Mouse (Mus musculus): ENCODE measurements around the gene Hagh.

Hagh gene

DNA sequence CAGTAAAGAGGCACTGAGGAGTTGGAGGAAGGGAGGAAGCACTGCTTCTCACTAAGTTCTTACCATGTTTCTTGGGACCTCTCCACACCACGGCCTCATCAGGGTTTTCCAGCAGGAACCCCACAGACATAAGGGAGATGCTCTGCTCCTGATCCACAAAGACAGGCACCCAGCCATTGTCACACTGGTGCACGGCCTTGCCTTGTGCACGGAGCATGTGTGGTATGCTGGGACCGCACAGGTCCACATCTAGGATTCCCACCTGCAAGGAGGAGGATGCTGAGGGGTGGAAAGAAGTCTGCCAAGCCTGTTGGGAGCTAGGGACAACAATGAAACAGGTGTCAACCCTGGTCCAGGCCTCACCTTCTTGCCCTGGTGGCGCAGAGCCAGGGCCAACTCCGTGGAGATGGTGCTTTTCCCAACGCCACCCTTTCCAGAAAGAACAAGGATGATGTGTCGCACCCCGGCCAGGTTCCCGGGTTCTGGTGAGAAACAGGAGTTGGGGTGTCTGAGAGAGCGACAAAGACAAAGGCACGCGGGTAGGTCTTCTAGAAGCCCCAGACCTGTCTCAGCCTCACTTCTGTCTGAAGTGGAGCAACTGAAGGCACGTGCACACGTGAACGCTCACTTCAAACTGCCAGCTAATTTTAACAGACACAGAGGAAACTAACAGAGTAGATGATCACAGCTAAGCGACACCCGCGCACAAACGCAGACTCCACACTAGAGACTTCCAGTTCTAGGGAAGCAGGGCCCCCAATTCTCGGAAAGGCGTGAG, 45.6 kb downstream of the Hagh start:
- DNase-seq (ENCODE audit: extremely low spot score, low spot score), result no peak

DNA sequence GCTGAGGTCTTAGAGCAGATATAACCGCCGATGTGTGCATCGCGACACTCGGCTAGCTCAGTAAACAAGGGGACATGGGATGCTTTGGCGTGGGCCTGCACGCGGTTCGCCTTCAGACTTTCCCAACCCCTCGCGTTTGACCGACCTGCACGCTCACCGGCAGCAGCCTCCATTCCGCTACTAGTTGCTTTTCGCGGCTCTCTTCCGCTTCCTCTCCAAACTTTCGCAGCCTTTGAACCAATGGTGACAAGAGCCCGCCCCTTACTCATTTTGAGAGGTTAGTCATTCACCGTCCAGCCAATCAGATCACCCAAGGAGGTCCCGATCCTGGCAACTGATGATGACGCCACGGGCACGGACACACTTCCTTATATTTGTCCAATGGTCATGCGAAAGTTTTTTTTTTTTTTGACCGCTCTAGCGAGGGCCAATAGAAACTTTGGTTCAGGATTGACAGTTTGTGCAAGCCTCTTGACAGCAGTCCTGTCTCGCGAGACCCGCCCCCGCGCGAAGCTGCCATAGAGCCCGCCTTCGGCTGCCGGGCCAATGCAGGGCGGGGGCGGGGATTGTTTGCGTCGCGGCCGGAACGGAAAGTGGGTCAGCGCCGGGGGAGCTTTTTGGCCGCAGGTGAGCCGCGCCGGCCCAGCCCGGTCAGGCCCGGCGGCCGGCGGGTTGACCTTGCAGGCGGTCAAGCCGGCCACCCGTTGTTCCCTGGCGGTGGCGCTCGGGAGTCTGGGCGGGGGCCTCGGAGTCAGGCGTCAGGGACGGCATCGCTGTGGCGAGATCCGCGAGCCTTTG, 46.4 kb downstream of the Hagh start, which contains the start of the genes Nubp2 and Spsb3:
Nubp2 (minus strand) TSS at position 216 of the 798 bp plus-strand sequence.
Spsb3 (plus strand) TSS at position 510 of the 798 bp plus-strand sequence.
- DNase-seq (ENCODE audit: extremely low spot score, low spot score), result peak; percentile 96

DNA sequence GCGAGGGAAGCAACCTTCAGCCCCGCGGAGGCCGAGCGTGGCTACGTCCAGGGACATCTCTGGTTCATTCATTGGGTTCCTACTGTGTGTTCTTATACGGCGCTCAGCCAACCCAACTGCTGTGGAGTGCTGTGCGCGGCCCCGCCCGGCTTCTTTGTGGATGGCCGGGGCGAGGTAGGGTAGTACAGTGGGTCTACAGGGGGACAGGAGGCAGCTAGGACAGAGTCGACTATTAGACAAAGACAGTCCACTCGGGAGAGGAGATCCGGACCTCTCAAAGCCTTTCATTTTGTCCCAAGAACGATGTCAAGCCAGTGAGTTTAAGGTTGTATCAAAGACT, 47.0 kb downstream of the Hagh start:
- DNase-seq (ENCODE audit: extremely low spot score, low spot score), result no peak

DNA sequence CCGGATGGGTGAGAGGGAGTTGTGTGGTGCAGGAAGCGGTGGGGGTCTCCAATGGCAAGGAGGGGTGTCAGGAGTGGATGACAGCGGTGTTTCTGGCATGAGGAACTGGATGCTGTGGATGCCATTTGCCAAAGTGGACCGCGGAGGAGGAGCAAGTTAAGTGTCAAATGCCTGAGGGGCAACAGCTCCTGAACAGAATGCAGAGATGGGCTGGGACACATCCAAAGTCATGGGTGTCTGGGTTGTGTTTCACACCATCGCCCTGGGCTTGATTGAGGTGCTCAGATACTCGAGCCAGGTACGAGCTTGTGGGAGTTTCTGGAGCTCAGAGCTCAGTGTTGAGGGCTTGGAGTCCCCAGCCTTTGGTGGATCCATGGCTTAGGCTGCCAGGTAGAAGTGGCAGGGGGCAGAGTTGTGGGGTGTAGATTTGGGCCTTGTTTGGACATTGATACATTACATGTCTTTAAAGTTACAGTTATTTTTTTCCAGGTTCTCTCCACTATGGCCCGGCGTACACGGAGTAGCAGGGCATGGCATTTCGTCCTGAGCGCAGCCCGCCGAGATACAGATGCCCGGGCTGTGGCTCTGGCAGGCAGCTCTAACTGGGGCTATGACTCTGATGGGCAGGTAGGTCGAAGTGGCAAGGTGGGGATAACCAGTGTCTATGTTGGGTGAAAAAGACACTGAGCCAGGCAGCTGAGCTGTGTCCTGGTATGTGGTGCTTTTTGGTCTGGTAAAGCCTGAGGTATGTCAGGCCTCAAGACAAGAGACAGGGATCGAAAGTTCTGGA, 47.5 kb downstream of the Hagh start:
- DNase-seq (ENCODE audit: extremely low spot score, low spot score), result no peak

DNA sequence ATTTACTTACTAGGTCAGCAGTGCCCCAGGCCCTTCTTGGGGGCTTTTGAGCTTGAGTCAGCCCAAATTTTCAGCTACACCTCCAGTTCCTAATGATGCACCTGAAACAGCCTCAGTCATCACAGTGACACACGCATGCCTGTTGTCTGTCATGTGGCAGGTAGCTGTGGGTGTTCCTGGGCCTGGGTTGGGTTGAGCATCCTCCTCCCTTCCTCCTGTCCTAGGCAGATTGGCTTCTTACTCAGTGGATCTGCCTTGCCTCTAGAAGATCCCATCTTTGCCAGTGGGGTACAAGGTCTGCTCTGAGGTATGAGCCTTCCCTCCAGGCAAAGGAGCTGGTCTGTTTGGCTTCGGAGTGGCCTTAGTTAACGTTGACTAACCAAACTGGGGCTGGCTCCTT, 48.9 kb downstream of the Hagh start:
- no peak for DNase-seq (ENCODE audit: extremely low spot score, low spot score)

DNA sequence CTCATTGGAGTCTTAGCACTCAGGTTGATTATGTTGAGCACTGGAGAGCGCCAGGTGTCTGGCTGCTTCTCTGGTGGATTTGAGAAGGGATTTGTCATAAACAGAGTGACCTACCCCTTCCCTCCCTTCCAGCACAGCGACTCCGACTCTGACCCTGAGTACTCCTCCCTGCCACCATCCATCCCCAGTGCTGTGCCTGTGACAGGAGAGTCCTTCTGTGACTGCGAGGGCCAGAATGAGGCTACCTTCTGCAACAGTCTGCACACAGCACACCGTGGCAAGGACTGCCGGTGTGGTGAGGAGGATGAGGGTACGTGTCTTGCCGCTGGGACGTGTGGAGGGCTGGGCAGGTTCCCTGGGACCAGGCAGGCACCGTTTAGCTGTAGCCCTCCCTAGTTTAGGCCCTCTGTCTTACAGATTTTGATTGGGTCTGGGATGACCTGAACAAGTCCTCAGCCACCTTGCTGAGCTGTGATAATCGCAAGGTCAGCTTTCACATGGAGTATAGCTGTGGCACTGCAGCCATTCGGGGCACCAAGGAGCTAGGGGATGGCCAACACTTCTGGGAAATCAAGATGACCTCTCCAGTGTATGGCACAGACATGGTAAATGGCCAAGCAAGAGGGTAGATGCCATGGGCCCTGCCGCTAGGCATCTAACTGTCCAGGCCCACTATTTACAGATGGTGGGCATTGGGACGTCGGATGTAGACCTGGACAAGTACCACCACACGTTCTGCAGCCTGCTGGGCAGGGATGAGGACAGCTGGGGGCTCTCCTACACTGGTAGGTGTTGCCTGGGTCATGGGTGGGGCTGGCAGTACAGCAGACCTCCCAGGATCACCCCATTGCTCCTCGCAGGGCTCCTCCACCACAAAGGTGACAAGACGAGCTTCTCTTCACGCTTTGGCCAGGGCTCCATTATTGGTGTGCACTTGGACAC, 50.5 kb downstream of the Hagh start:
- DNase-seq (ENCODE audit: extremely low spot score, low spot score), result no peak

DNA sequence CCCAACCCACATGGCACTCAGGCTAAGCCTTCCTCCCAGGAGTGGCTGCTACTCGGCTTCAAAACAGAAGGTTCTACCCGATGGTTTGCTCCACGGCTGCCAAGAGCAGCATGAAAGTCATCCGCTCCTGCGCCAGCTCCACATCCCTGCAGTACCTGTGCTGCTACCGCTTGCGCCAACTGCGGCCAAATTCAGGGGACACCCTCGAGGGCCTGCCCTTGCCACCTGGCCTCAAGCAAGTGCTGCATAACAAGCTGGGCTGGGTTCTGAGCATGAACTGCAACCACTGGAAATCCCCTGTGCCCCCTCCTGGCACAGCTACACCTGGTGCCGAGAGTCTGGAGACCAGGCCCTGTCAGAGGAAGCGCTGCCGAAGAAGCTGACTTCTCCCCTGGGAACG, 51.4 kb downstream of the Hagh start:
- DNase-seq (ENCODE audit: extremely low spot score, low spot score), result no peak

DNA sequence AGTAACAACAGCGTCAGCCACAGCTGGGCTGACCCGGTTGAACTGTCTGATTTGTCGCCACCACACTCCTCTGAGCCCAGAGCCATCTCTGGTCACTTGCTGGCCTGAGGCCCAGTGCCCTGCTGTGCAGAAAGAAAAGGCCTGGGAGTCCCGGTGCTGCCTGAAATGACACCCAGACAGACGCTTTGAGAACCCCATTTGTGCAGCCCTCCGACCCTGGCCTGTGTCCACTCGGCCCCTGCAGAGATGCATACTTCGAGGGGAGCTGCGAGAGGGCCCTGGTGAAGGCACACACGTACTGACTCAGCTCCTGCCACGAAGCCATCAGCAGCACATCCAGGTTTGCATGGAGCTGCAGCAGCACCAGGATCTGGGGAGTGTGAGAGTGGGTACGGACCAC, 52.8 kb downstream of the Hagh start:
- DNase-seq (ENCODE audit: extremely low spot score, low spot score), result no peak

DNA sequence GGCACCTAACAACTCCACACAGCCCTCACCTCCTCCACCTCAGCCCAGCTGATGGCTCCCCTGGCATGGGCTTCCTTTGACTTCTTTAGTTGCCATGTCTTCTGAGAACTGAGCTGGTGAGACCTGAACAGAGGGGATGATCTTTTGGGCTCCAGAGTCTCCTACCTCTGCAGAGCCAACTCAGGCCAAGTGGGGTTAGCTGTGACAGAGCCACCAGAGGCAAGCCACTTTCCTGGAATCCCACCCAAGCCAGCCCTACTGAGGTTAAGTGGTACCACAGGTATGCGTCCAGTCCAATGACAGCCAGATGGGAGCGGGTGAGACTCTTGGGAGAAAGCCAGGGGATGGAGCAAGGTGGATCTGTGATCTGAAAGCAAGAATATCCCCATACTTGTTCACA, 53.3 kb downstream of the Hagh start:
- DNase-seq (ENCODE audit: extremely low spot score, low spot score), result no peak

DNA sequence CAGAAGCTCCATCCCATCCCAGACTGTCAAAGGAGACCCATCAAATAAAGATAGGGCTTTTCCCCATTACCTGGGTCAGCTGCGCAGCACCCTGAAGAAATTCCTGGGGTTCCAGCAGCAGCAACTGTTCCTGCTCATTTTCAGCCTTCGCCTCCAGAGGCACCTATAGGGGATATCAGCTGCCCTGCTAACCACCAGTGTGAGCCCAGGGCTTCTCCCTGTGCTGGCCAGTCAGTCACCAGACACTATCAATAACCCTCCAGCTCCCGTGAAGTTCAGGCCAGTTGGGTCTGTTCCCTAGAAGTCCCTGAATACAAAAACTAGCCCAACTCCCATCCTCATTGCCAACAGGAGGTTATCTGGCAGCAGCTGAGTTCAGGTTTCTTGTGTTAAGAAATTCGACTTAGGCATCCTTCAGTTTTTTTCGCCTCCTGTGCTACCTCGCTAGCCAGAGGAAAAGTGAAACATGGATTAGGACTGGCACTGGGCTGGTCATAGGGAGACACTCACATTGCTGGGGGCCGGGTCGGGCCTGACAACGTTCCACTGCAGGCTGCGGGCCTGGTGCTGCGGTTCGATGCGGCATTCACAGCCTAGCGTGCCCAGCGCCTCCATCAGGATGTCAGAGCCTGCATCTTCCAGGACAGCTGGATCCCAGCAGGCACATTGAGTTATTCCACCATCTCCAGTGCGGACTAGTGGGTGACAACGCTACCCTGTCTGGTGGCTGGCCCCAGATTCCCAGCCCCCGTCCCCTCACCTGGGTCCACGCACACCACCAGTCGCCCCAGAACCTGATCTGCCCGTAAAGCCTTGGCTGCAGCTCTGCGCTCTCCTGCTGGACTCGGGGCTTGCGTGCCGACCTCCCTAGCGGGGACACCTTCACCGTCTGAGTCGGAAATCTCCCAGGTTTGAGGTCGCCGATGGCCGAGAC, 54.4 kb downstream of the Hagh start:
- no peak for DNase-seq (ENCODE audit: extremely low spot score, low spot score)

DNA sequence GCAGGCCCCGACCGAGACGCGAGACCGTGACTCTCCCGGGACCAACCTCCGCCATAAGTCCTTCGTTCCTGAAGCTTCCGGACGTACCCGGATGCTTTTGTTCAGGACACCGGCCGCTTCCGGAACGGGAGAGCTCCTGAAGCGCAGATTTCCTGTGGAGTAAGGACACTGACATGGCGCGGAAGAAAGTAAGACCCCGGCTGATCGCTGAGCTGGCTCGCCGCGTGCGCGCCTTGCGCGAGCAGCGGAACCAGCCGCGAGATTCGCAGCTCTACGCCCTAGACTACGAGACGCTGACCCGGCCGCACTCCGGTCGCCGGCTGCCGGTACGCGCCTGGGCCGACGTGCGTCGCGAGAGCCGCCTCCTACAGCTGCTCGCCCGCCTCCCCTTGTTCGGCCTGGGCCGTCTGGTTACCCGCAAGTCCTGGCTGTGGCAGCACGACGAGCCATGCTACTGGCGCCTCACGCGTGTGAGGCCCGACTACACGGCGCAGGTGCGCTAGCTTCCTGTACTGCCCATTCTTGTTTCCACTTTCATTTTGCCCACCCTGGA, 55.1 kb downstream of the Hagh start, which contains the start of the genes Eme2 and Mrps34:
Eme2 (minus strand) TSS at position 93 of the 553 bp plus-strand sequence.
Mrps34 (plus strand) TSS at position 122 of the 553 bp plus-strand sequence.
- peak; percentile 93 for DNase-seq (ENCODE audit: extremely low spot score, low spot score)

DNA sequence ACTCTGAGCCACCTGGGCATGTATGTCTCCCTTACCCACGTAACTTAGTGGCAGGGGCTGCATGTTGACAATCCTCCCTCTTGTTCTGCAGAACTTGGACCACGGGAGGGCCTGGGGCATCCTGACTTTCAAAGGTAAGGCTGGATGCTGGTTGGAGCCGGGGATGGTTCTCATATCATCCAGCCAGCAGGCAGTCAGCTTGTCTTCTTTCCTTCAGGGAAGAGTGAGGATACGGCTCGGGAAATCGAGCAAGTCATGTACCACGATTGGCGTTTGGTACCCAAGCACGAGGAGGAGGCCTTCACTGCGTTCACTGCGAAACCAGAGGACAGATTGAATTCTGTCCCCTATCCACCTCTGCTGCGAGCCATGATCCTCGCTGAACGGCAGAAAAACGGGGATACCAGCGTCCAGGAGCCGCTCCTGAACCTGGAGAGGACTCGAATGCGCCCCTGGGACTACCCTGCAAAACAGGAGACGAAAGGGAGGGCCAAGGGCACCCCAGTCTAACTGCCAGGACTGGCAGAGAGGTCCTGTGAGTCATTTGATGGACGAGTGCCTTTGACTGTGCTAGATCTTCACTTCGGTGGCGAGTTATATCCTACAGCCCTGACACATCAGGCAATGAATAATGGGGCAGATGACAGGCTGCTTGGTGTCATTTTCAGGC, 55.8 kb downstream of the Hagh start:
- no peak for DNase-seq (ENCODE audit: extremely low spot score, low spot score)

DNA sequence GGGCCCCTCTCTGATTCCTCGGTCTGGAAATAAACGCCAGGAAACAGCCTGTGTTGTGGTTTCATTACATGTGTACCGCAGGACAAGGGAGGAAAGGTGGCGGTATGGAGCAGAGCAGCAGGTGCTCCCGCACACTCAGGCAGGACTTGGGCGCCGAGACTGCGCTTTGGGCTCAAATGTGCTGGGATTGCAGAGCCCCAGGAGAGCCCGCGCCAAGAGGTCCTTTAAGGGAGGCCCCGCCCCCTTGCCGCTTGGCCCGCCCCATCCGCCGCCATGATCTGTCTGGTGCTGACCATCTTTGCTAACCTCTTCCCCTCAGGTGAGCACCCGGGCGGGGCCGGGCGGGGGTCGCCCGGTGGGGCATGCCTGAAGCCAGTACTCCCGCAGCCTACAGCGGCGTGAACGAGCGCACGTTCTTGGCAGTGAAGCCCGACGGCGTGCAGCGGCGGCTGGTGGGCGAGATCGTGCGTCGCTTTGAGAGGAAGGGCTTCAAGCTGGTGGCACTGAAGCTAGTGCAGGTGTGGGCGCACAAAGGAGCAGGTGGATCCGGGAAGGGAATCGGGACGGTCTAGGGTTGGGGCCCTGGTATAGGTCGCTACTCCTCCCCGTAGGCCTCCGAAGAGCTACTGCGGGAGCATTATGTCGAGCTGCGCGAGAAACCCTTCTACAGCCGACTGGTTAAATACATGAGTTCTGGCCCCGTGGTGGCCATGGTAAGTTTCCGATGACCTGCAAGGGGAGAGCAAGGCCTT, 56.5 kb downstream of the Hagh start, which contains the start of gene Nme3:
Nme3 (plus strand) TSS at position 260 of the 752 bp plus-strand sequence.
- peak; percentile 78 for DNase-seq (ENCODE audit: extremely low spot score, low spot score)

DNA sequence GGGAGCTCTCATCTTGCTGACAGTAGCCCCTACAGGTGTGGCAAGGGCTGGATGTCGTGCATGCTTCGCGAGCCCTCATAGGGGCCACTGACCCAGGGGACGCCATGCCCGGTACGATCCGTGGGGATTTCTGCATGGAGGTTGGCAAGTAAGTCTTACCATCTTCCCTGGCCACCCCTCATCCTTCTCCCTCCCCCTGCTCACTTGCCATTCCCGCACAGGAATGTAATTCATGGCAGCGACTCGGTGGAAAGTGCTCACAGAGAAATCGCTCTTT, 57.0 kb downstream of the Hagh start:
- DNase-seq (ENCODE audit: extremely low spot score, low spot score), result no peak

DNA sequence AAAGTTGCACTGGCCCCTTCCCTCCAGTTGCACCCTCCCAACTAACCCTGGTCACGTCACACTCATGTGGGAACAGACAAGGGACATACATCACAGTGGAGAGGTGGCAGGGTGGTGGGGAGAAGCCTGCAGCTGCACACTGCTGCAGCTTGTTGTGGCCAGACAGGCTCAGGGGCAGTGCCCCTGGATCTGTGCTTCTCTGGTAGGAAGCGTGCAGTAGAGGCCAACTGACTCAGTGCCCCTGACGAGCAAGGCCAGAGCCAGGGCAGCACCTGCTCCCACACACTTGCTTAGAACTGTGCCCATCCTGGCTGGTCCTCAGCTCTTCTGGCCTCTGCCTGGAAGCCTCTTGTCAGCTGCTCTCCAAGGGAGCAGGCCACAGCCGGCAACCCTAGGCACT, 57.7 kb downstream of the Hagh start:
- no peak for DNase-seq (ENCODE audit: extremely low spot score, low spot score)

DNA sequence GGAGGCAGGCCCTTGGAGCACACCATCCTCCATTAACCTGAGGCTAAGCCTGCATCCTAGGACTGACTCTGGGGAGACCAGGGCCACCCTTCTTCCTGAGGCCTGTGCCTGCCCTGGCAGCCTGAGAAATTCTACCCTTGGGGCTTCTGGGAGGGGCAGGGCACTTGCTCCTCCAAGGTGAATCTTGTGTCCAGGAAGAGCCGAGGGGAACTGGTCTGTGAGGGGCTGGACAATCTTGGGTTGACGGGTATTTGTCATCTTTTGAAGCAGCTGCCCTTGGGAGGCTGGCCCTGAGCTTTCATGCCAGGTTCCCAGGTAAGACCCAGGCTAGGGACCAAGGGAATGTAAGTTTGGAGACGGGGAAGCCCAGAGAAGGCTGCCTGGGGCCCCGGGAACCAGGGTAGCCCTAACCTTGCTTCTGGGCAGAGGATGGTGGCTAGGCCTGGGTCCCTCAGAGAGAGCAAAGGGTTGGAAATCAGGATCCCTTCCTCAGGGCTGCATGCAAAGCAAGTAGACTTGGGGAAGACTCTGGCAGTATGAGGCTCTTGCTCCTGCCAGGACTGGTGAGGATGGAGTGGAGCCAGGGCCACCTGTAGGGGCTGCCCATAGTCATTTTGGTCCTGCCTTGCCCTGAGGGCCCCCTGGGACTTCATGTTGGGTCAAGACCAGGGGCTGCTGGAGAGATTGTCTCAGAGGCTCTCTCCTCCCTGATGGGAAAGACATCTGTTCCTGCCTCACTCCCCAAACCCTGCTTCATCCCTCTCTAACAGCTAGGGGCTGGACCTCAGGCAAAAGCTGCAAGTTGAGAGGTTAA, 58.3 kb downstream of the Hagh start:
- DNase-seq (ENCODE audit: extremely low spot score, low spot score), result no peak

DNA sequence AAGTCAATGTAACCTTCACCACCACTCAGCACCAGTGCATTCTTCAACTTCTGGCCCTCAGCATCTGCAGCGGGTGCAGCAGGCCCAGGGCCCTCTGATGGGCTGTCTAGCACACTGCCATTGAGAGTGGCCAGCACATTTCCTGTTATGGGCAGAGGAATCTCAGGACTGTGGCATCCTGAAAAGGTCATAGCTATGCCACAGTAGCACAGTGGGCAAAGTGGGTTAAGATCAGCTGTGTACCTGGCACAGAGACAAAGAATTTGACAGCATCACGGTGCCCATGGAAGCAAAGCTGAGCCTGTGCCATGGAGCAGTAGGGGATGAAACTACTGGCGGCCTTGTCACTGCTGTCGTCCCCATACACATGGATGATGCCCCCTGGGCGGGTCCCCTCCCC, 59.2 kb downstream of the Hagh start:
- DNase-seq (ENCODE audit: extremely low spot score, low spot score), result no peak

All from neural tube, embryonic 10.5 days (tissue).